Mouse (Mus musculus): ENCODE results near the gene Slc22a5. TPM values are rescaled to one million over a fixed set of nuclear protein-coding genes. Genes with fewer than 3 reads are reported as not detected.

Gene Slc22a5
- polyA plus RNA-seq, 1 experiment = 7.2 TPM

DNA sequence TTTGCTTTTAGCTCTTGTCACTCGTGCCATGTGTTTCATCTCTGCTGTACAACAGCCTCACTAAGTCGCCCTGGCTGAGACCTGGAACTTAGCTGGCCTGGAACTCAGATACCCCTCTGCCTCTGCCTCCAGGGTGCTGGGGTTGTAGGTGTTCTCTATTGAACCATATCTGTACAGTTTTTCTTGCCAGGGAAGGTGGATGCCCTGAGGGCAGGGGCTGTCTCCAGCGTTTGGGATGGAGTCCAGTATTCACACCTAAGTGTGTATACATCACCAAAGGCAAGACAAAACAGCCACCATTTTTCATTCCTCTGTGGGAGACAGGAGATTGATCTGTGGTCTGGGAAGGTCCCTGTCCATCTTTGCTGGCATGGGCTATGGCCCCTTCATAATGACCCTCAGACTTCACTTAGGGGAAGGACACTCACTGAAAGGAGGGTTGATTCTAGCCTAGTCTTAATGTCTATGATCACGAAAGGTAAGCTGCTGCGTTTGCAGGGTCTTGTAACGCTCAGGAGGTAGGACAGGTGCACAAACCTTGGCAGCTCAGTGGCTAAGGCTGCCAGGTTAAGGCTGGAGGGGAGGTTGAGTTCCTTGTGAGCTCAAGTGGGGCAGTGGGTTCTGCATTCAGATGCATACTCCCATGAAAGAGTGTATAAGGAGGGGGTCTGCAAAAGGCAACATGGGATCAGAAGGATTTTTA is 33.3 kb downstream of the Slc22a5 start:
- H3K27ac ChIP-seq (ENCODE audit: insufficient read depth, low read length) = no peak overlapping the region
- TF ChIP-seq CTCF (IDR thresholded peaks at IDR 0.05; ENCODE audit: borderline replicate concordance, insufficient read depth, low read length) = no peak
- no peak for TF ChIP-seq POLR2A (IDR thresholded peaks at IDR 0.05; ENCODE audit: low read depth, low read length)
- peaks cover 4% of the 10 kb centered on the region; the same call in 1 of the 2 replicates for H3K4me1 ChIP-seq (ENCODE audit: control insufficient read depth, insufficient read depth, low read length)
- H3K4me3 ChIP-seq (ENCODE audit: insufficient read depth, low read length) = no peak overlapping the region

DNA sequence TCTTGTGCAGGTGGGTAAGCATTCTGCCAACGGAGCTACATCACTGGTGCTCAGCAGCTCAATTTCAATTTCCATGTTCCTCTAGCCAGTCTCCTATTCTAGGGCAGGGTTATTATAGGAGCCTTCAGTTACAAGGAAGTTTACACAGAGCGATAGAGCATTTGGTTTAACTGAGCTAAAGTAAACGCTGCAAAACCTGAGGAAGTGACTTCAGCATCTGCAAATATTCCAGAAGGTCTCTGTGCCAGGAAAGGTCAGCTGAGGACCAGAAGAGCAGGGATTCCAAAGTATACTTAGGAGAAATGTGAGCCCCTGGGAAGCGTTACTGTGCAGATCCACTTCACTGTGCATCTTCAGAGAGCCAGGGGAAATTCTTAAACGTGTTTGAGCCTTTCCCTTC is 37.8 kb downstream of the Slc22a5 start:
- Histone ChIP-seq H3K4me3 (ENCODE audit: insufficient read depth, low read length) (no peak overlapping the region), H3K4me1 (ENCODE audit: control insufficient read depth, insufficient read depth, low read length) (peaks cover 4% of the 10 kb centered on the region; the same call in 1 of the 2 replicates), H3K27ac (ENCODE audit: insufficient read depth, low read length) (no peak overlapping the region)
- TF ChIP-seq CTCF (IDR thresholded peaks at IDR 0.05; ENCODE audit: borderline replicate concordance, insufficient read depth, low read length) (no peak), POLR2A (IDR thresholded peaks at IDR 0.05; ENCODE audit: low read depth, low read length) (no peak)

DNA sequence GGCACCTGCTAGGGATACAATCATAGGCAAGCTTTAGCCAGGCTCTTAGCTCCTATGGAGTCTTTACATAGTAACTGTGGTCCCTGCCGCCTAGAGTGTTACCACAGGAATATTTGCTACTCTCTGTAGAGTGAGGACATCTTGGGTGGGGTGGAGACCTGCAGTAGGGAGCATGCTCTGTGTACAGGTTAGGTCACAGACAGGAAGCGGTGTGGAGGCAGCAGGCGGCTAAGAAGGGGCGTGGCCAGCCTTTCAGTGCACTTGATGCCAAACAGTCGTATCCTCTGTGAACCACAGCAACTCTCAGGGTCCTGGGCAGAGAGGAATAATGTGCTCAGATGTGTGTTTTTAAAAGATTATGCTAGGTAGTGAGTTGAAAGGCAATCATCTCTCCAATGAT is 39.7 kb downstream of the Slc22a5 start:
- TF ChIP-seq CTCF (IDR thresholded peaks at IDR 0.05; ENCODE audit: borderline replicate concordance, insufficient read depth, low read length) (no peak), POLR2A (IDR thresholded peaks at IDR 0.05; ENCODE audit: low read depth, low read length) (no peak)

DNA sequence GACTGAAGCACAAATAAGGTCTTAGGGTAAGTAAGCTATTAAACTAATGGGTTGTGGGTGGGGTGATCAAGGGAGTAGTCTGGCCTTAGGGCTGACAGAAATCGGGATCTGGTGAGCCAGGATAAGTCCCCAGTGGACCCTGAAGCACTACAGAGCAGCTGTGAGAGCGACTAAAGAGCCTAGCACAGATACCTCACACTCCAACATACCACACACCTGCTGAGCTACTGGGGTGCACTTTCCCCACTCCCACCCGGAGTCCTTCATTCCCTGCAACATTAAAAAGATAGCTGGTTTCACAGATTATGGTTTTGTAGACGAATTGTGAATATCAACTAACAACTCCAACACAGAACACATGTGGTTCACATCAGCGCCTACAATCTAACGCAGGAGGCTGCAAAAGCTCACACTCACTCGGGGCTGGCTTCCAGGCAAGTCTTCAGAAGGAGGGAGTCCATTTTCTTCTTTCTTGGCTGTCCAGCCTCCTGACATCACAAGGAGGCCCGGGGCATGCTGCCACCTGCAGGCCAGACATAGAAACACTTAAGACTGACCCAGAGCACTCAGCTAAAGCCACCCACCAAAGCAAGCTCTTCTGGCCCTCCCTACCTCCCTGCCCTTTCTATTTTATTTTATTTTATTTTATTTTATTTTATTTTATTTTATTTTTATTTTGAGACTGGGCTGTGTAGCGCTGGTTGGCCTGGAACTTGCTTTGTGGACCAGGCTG is 41.7 kb downstream of the Slc22a5 start:
- no peak overlapping the region for H3K27ac ChIP-seq (ENCODE audit: insufficient read depth, low read length)
- H3K4me1 ChIP-seq (ENCODE audit: control insufficient read depth, insufficient read depth, low read length) = peaks cover 4% of the 10 kb centered on the region; the same call in 1 of the 2 replicates
- TF ChIP-seq CTCF (IDR thresholded peaks at IDR 0.05; ENCODE audit: borderline replicate concordance, insufficient read depth, low read length) (peak; percentile 58; the same call in 1 of the 2 replicates), POLR2A (IDR thresholded peaks at IDR 0.05; ENCODE audit: low read depth, low read length) (no peak)
- no peak overlapping the region for H3K4me3 ChIP-seq (ENCODE audit: insufficient read depth, low read length)

More for the DNA sequence above, 39.7 kb downstream of the Slc22a5 start:
- Histone ChIP-seq H3K4me3 (ENCODE audit: insufficient read depth, low read length) (no peak overlapping the region), H3K27ac (ENCODE audit: insufficient read depth, low read length) (no peak overlapping the region), H3K4me1 (ENCODE audit: control insufficient read depth, insufficient read depth, low read length) (peaks cover 4% of the 10 kb centered on the region; the same call in 1 of the 2 replicates)

DNA sequence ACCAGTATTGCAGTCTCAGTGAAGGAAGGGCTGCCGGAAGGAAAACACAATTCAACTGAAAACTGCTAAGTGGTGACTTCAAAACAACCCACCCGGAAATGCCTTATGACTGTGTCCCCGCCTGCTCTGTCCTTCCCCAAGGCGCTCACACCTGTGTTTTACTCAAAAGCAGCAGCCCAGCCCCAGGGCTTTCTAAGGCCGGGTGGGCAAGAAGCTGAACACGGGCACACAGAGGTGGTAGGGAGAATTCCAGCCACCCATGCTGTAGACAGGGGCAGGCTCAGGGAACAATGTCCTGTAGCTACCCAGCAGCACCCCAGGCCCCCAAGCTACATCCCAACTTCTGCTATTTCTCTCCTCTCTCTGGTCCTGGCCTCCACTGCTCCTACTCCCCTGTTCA is 45.8 kb downstream of the Slc22a5 start:
- TF ChIP-seq CTCF (IDR thresholded peaks at IDR 0.05; ENCODE audit: borderline replicate concordance, insufficient read depth, low read length) (no peak), POLR2A (IDR thresholded peaks at IDR 0.05; ENCODE audit: low read depth, low read length) (no peak)
- no peak overlapping the region for H3K4me3 ChIP-seq (ENCODE audit: insufficient read depth, low read length)

DNA sequence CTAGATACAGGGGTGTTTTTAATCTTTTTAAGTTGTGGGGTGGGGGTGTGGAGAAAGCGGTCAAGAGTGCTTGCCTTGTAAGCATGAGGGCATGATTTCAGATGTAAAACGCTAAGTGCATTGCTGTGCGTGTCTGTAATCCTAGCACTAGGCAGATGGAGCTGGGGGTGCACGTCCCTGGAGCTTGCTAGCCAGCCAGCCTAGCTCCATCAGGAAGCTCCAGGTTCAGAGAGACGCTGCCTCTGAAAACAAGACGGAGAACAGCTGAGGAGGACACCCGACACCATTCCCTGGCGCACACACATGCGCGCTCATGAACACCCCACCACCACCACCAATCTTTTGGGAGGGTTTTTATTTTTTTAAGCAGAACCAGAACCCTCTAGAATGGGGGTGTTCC is 48.4 kb downstream of the Slc22a5 start:
- no peak overlapping the region for H3K27ac ChIP-seq (ENCODE audit: insufficient read depth, low read length)
- no peak for TF ChIP-seq POLR2A (IDR thresholded peaks at IDR 0.05; ENCODE audit: low read depth, low read length)
- no peak for TF ChIP-seq CTCF (IDR thresholded peaks at IDR 0.05; ENCODE audit: borderline replicate concordance, insufficient read depth, low read length)

More for the DNA sequence above, 45.8 kb downstream of the Slc22a5 start:
- H3K4me1 ChIP-seq (ENCODE audit: control insufficient read depth, insufficient read depth, low read length) = no peaks in the 10 kb centered on the region
- H3K27ac ChIP-seq (ENCODE audit: insufficient read depth, low read length) = no peak overlapping the region

DNA sequence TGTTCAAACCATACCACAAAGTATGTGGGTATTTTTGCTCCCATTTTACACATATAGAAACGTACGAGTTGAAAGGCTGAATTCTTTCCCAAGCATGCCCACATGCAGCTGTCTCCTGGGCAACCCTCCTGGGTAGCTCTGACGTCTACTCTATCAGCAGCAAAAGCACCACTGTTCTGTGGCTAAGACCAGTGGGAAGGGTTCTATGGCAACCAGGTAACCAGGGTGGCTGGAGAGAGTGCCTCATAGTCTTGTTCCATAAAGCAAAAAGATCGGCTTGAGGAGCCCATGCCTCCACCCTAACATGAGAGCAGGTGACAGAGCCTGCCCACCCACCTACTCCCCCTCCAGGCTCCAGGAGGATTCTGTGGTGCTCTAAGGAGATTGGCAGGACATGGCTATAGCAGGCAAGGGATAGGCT is 49.3 kb downstream of the Slc22a5 start:
- no peaks in the 10 kb centered on the region for H3K4me1 ChIP-seq (ENCODE audit: control insufficient read depth, insufficient read depth, low read length)
- TF ChIP-seq POLR2A (IDR thresholded peaks at IDR 0.05; ENCODE audit: low read depth, low read length) = no peak
- no peak overlapping the region for H3K27ac ChIP-seq (ENCODE audit: insufficient read depth, low read length)
- H3K4me3 ChIP-seq (ENCODE audit: insufficient read depth, low read length) = no peak overlapping the region

More for the DNA sequence above, 48.4 kb downstream of the Slc22a5 start:
- Histone ChIP-seq H3K4me1 (ENCODE audit: control insufficient read depth, insufficient read depth, low read length) (no peaks in the 10 kb centered on the region), H3K4me3 (ENCODE audit: insufficient read depth, low read length) (no peak overlapping the region)

DNA sequence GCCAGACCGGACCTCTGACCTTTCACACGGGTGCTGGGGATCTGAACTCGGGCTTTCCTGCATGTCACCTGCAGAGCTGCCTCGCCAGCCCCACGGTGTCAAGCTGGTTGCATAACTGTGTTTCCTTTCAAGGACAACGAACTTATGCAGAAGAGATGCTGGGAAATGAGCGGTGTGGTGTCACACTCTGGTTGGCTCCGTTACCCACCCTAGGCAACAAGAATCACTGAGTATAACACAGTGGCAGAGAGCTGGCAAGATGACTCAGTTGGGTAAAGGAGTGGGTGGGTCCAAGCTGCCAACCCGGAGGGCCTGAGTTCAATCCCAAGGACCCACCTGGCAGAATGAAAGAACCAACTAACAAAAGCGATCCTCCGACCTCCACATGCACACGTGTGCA is 49.9 kb downstream of the Slc22a5 start:
- Histone ChIP-seq H3K4me3 (ENCODE audit: insufficient read depth, low read length) (no peak overlapping the region), H3K27ac (ENCODE audit: insufficient read depth, low read length) (no peak overlapping the region), H3K4me1 (ENCODE audit: control insufficient read depth, insufficient read depth, low read length) (no peaks in the 10 kb centered on the region)
- TF ChIP-seq POLR2A (IDR thresholded peaks at IDR 0.05; ENCODE audit: low read depth, low read length) (no peak), CTCF (IDR thresholded peaks at IDR 0.05; ENCODE audit: borderline replicate concordance, insufficient read depth, low read length) (no peak)

DNA sequence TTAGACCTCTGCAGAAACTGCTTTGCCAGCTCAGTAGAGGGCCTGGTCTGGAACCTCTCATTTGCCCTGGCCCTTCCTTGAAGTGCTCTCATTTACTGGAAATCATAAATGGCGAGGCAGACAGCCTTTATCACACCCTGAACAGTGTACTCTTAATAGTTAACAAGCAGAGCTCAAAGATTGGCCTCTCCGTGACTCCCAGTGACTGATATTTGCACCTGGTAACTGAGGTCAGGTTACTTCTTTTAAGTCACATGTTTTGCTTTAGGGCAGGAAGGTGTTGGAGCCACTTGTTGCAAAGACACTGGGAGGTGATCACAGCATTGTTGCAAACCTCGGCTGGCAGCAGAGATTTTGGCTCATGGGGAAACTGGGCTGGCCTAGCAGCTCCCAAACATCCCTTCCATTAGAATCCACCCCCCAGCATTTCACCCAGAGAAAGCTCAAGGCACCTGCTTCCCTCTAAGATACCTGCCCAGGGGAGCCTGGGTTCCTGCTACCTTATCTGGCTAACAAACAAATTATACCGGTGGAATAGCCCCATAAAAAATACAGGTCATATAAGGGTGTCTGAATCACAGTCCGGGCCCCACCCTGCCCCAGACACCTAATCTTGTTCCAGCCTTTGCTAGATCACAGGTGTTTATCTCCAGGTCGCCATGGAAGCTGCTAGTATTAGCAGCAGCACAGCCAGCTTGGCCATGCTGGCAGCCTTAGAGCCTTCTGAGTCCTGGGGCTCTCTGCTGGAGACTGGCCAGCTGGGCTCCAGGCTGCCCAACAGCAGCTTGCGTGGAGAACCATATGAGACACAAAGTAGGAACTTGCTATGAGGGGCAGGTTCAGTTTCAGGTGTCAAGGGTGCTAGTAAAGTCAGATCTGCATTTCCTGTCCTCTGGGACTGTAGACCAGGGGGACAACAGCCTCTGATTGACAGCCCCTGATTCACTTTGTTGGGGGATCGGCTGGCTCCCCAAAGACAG is 51.5 kb downstream of the Slc22a5 start:
- TF ChIP-seq CTCF (IDR thresholded peaks at IDR 0.05; ENCODE audit: borderline replicate concordance, insufficient read depth, low read length) = no peak
- no peak for TF ChIP-seq POLR2A (IDR thresholded peaks at IDR 0.05; ENCODE audit: low read depth, low read length)
- no peak overlapping the region for H3K4me3 ChIP-seq (ENCODE audit: insufficient read depth, low read length)
- H3K27ac ChIP-seq (ENCODE audit: insufficient read depth, low read length) = no peak overlapping the region
- H3K4me1 ChIP-seq (ENCODE audit: control insufficient read depth, insufficient read depth, low read length) = no peaks in the 10 kb centered on the region
